Comparison of ENCODE assay signal across 28 mouse cellular contexts in the genomic region with DNA sequence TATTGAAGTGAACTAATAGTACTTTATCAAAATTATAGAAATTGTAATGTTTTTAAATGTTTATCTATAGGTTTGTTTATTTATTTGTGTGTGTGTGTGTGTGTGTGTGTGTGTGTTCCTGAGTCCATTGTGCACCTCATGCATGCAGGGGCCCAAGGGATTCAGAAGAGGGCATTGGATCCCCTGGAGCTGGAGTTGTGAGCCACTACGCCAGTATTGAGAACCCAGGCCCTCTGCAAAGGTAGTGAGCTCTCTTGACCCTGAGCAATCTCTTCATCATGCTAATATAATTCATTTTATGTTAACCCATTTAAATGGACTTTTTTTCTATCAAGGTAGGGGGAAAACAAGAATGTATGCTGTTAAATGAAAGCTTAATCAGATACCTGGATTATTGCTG.
"Had no signal": no experiment of that assay in that cellular context is flagged by ENCODE, and none has a peak within 500 bp of the region (broad histone marks: within the 10 kb centered on the region; RNA-seq: fewer than 3 reads in every experiment).

No protein-coding gene starts in this region.

- H3K4me1 ChIP-seq: heart, embryonic 13.5 days; heart, embryonic 15.5 days; hindbrain, embryonic 10.5 days; hindbrain, embryonic 12.5 days; intestine, embryonic 15.5 days; limb, embryonic 10.5 days; limb, embryonic 12.5 days; liver, embryonic 13.5 days had no signal

- H3K4me3 ChIP-seq: gastrocnemius, adult 2 months; heart, adult 2 months; heart, embryonic 13.5 days; heart, embryonic 15.5 days; hindbrain, embryonic 10.5 days; hindbrain, embryonic 12.5 days; intestine, embryonic 15.5 days; layer of hippocampus, adult 2 months; left cerebral cortex, adult 2 months; limb, embryonic 10.5 days; limb, embryonic 12.5 days; liver, embryonic 13.5 days had no signal

- H3K27me3 ChIP-seq: hindbrain, embryonic 12.5 days; intestine, embryonic 15.5 days; limb, embryonic 12.5 days; liver, embryonic 13.5 days had no signal

- H3K27ac ChIP-seq: gastrocnemius, adult 2 months; heart, adult 2 months; heart, embryonic 13.5 days; heart, embryonic 15.5 days; hindbrain, embryonic 10.5 days; hindbrain, embryonic 12.5 days; hindbrain, embryonic 14.5 days; intestine, embryonic 15.5 days; layer of hippocampus, adult 2 months; left cerebral cortex, adult 2 months; limb, embryonic 10.5 days; limb, embryonic 12.5 days; liver, embryonic 13.5 days had no signal

- H3K9ac ChIP-seq: heart, embryonic 13.5 days; heart, embryonic 15.5 days; hindbrain, embryonic 12.5 days; hindbrain, embryonic 14.5 days; intestine, embryonic 15.5 days; limb, embryonic 12.5 days; liver, embryonic 13.5 days had no signal

- DNase-seq: gastrocnemius, adult 2 months; gastrocnemius, postnatal 10 days; gastrocnemius, postnatal 25 days; heart, adult 11 months; heart, adult 2 months; heart, postnatal 14 days; heart, postnatal 36 days; kidney, adult 18-20 months; kidney, adult 8-10 months; kidney, postnatal 10 days; kidney, postnatal 25 days; kidney, postnatal 4 days; liver; liver, embryonic 13.5 days had no signal

- ATAC-seq: inflammation-experienced regulatory T-cells, adult 6 months; intestine, embryonic 15.5 days; intestine, postnatal 0 days had no signal

- H3K36me3 ChIP-seq: heart, embryonic 13.5 days; heart, embryonic 15.5 days; hindbrain, embryonic 10.5 days; hindbrain, embryonic 12.5 days; intestine, embryonic 15.5 days; limb, embryonic 10.5 days; limb, embryonic 12.5 days; liver, embryonic 13.5 days had no signal

- H3K4me2 ChIP-seq: heart, embryonic 11.5 days; heart, embryonic 13.5 days; heart, embryonic 15.5 days; hindbrain, embryonic 12.5 days; hindbrain, embryonic 14.5 days; intestine, embryonic 15.5 days; limb, embryonic 12.5 days; liver, embryonic 11.5 days; liver, embryonic 13.5 days had no signal

- H3K9me3 ChIP-seq: heart, embryonic 15.5 days; hindbrain, embryonic 10.5 days; hindbrain, embryonic 12.5 days; intestine, embryonic 15.5 days; limb, embryonic 10.5 days; limb, embryonic 12.5 days; liver, embryonic 13.5 days had no signal
